Mouse (Mus musculus) left cerebral cortex, postnatal 36 days (tissue): ENCODE data around the gene Vkorc1l1. TPM values are rescaled to one million over a fixed set of nuclear protein-coding genes. Genes with fewer than 3 reads are reported as not detected.

ENCODE experiments used
- DNase-seq, 2 experiments: peaks; one replicate each; pipeline ENCODE4 v3.0.0; 2021 to 2022; ENCODE audit warnings: low spot score in 2 of 2, mixed read lengths in 1 of 2
- intact Hi-C: fragments of 180-260 bp; cut with DNase I; formaldehyde crosslinking; loops from one replicate; pipeline ENCODE4 v1.15.1; 2025
- total RNA-seq, 2 experiments: library from RNA; stranded (reverse); gene quantifications; 2 replicates each; pipeline ENCODE4 v1.2.3; 2021

Vkorc1l1 gene
- total RNA-seq, 2 experiments from 2014 or later: 45.5 to 45.8 TPM

DNA sequence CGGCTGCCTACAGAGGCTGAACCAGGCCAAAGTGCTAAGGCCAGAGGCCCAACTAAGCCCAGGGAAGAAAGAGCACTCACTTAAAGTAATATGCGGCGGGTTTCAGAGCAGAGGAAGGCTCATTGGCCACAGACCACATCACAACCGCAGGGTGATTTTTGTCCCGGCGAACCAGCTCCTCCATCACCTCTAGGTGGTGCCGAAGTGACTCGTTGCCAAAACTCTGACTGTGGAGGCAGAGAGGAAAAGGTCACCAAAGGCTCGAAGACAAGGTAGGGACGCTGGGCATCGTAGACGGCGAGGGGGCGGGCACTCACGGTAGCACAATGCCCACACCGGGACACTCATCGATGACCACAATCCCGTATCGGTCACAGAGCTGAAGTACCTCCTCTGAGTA is 55.9 kb downstream of the Vkorc1l1 start:
- no peak for DNase-seq
- intact Hi-C loops: no loop called here

GRCm38 (mm10) chr5:129999097-129999496 is 57.3 kb downstream of the Vkorc1l1 start:
- DNase-seq: peak; percentile 37 to 39
- intact Hi-C loops: no loop called here

DNA sequence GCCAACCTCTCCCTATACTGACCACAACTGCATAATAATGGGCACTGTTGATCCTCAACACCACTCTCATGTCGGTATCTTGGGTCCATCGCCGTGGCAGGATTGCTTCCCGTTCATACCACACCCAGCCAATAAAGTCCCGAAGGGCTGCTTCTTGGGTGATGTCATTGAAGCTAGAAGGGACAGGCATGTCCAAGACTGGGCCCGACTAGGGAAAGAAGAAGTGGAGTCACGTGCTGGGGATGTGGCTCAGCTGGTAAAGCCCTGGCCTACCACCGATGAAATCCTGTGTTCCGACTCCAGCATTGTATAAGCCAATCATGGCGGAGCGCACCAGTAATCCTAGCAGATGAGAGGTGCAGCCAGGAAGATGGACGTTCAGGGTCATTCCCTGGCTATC is 59.0 kb downstream of the Vkorc1l1 start:
- DNase-seq: no peak
- intact Hi-C loops: no loop called here

GRCm38 (mm10) chr5:130001356-130001987 is 59.7 kb downstream of the Vkorc1l1 start:
- no peak for DNase-seq

GRCm38 (mm10) chr5:130002301-130003146 is 60.8 kb downstream of the Vkorc1l1 start, which contains the start of gene Gusb:
Gene Gusb, minus strand, starts transcription at chr5:130003049.
- DNase-seq: peak; percentile 67 to 70
- intact Hi-C loops: no loop called here

More at GRCm38 (mm10) chr5:130001356-130001987, 59.7 kb downstream of the Vkorc1l1 start:
- intact Hi-C loops: no loop called here

DNA sequence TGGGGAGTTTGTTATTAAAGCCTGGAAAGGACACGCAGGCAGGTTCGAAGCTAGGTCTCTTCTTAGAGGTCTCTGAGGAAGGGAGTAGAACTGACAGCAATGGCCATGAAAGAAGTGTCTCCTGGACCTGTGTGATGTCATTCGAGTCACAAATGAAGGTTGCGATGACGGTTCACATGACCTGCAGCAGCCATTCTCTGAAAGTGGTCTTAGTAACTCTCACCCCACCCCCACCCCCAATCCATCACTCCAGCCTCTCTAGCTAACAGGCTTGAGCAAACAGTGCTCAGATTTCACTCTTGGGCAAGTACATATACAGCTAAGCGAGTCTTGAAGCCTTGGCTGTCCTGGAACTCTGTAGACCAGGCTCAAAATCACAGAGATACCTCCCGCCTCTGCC is 61.5 kb downstream of the Vkorc1l1 start:
- no peak for DNase-seq
- intact Hi-C loops: no loop called here

DNA sequence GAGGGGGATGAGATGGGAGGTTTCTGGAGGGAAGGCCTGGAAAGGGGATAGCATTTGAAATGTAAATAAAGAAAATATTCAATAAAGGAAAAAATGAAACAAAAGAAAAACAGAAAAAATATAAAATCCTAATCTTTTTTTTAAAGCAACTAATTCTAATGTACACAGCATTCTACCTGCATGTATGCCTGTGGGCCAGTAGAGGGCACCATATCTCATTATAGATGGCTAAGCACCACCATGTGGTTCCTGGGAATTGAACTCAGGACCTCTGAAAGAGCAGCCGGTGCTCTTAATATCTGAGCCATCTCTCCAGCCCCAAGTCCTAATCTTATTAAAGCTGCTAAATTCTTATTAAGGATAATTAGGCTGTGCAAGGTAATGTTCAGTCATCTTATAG is 65.6 kb downstream of the Vkorc1l1 start:
- DNase-seq: no peak
- intact Hi-C loops: no loop called here

GRCm38 (mm10) chr5:130008034-130008590 is 66.3 kb downstream of the Vkorc1l1 start:
- DNase-seq: no peak
- intact Hi-C loops: no loop called here

DNA sequence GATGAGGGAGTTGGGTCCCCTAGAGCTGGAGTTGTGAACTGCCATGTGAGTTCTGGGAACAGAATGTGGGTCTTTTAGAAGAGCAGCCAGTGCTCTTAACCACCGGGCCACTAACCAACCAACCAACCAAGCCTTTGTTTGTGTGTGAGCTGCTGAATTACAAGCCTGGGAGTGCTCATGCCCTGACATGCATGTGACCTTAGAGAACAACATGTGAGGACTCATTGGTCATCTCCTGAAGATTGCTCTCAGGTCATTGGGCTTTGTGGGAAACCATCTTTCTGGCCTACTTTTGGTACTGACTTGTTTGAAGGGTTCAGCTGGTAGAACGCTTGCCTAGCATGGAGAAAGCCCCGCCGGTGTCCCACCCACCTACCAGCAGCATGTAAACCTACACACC is 68.0 kb downstream of the Vkorc1l1 start:
- intact Hi-C loops: no loop called here

DNA sequence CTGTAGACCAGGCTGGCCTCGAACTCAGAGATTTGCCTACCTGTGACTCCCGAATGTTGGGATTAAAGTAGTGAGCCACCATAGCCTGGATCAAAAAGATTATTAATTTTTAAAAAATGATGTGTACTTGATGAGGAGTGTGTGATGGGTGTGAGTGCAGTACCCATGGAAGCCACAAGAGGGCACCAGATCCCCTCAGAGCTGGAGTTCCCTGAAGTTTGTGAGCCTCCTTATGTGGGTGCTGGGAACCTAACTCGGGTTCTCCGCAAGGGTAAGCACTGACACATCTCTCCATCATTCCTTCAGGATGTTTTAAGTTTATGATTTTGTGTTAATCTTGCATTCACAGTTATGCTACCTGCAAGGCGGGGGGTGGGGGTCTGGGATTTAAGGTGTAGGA is 69.2 kb downstream of the Vkorc1l1 start:
- intact Hi-C loops: no loop called here
- DNase-seq: no peak

More for the DNA sequence above, 68.0 kb downstream of the Vkorc1l1 start:
- DNase-seq: no peak

GRCm38 (mm10) chr5:130015104-130015503 is 73.3 kb downstream of the Vkorc1l1 start:
- DNase-seq: no peak
- intact Hi-C loops: no loop called here

- no peak for DNase-seq
- intact Hi-C loops: no loop called here
These were observed 77.7 kb downstream of the Vkorc1l1 start for GRCm38 (mm10) chr5:130019461-130019860.

- intact Hi-C loops: no loop called here
- DNase-seq: no peak
These were observed 79.7 kb downstream of the Vkorc1l1 start for GRCm38 (mm10) chr5:130021361-130021966.

DNA sequence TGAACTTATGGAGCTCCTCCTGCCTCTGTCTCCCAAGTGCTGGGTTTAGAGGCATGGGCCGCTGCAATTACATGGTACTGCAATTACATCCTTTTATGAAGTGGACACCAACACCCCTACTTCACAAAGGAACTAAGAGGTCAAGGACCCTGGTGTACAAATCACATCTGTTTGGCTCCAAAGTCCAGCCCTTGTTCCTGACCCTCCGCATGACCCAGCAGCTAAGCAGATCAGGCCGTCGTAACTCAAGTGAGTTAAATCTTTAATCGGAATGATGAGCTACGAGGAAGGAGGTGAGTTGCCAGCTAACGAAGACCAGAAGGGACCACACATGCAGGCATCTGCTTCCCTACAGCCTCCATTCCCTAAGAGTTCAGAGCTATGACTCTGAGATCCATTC is 80.6 kb downstream of the Vkorc1l1 start:
- intact Hi-C loops: no loop called here
- no peak for DNase-seq

- intact Hi-C loops: loop anchor here (1.0 kb wide), 1 partner anchor 116 kb away; no protein-coding TSS in a partner anchor
- no peak for DNase-seq
These were observed 81.4 kb downstream of the Vkorc1l1 start for GRCm38 (mm10) chr5:130023067-130023766.

GRCm38 (mm10) chr5:130023767-130024539 is 82.2 kb downstream of the Vkorc1l1 start:
- peak; percentile 65 for DNase-seq
- intact Hi-C loops: loop anchor here (1.0 kb wide), 1 partner anchor 115 kb away; no protein-coding TSS in a partner anchor

DNA sequence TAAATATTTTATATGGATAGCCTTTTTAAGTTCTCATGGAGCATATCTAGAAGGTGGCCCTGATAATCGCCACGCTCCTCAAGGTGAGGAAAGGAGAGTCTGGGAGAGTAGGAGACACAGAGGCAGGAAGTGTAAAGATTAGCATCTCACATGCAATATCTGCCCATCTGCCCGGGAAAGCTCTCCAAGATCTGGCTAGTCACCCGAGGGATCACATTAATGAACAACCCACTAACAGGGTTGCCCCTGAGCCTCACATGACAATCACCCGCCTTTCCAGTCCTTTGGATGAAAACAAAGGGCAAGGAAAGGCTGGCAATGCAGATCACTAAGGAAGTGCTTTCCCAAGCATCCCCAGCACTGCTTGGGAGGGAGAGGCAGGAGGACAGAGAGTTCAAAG is 85.4 kb downstream of the Vkorc1l1 start:
- intact Hi-C loops: no loop called here
- no peak for DNase-seq

DNA sequence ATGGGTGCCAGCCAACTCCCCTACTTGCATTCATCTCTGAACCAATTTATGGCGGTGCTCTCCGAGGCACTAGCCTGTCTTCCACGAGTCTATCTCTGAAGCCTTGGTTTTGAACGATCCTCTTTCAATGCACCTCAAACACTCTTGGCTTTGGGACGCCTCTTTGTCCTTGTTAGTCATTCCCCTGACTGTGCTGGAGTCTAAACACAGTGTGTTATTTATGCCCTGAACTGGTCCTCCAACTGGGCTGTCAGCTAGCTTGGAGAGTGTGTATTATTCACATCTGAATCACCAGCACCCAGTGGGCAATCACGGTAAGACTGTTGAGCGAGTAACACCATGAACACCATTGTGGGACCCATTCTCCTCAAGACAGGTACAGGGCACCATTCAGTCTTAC is 85.9 kb downstream of the Vkorc1l1 start:
- no peak for DNase-seq
- intact Hi-C loops: no loop called here
